Mouse (Mus musculus): ENCODE results near the gene Zfp422. TPM values are rescaled to one million over a fixed set of nuclear protein-coding genes. Genes with fewer than 3 reads are reported as not detected.

Gene Zfp422
- total and polyA plus RNA-seq, 3 experiments, result 11.9 to 33.4 (median 33.2) TPM

DNA sequence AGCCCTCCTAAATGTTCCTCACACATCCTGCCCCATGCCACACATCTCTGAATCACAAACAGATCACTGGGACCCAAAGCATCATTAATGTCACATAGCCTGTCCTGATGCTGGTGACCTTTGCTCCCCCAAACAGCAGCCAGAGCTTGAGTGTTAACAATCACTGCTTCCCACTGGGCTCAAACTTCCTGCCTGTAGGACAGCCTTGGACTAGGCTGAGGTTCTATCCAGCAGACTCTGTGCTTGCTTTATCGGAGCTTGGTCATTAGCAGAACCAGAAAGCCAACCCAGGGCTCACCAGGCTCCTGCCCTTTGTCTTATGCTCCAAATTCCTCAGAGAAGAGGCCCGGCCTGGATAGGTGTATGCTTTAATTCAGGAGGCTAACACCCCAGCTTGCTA, 10.1 kb upstream of the Zfp422 start:
- H3K4me3 ChIP-seq (replicated peaks in 1 of 3; ENCODE audit: low read depth in 2 of 3, low read length in 2 of 3, poor library complexity in 1 of 3), result no peak overlapping the region
- dilution Hi-C loops (cut with MboI; ENCODE audit: extremely low pct_ligation_motif_present, extremely low pct_unique_long_range_greater_than_20kb, low sequenced_read_pairs), result no loop called here
- H3K4me2 ChIP-seq (ENCODE audit: insufficient read depth, low read depth, poor library complexity, severe bottlenecking), result no peak overlapping the region
- in situ Hi-C loops (cut with MboI; ENCODE audit: low pct_ligation_motif_present, low pct_unique_long_range_greater_than_20kb, low sequenced_read_pairs), result no loop called here
- H3K9ac ChIP-seq (ENCODE audit: insufficient read depth, low read depth), result no peak overlapping the region
- H3K9me3 ChIP-seq (replicated peaks; ENCODE audit: low read length), result no peaks in the 10 kb centered on the region
- no peaks in the 10 kb centered on the region for H3K4me1 ChIP-seq (ENCODE audit: control insufficient read depth in 1 of 2, insufficient read depth in 2 of 2)
- H3K27me3 ChIP-seq (replicated peaks), result no peaks in the 10 kb centered on the region
- no peak for DNase-seq (ENCODE audit: extremely low read depth)
- no peak for TF ChIP-seq HCFC1 (IDR thresholded peaks at IDR 0.05; ENCODE audit: low read depth, low read length)
- no peak for TF ChIP-seq CTCF (conservative IDR thresholded peaks at IDR 0.05 in 1 of 2, IDR thresholded peaks at IDR 0.05 in 1 of 2; ENCODE audit: low read depth in 2 of 2, low read length in 2 of 2)
- TF ChIP-seq UBTF (IDR thresholded peaks at IDR 0.05; ENCODE audit: low read depth, low read length), result no peak
- no peak for TF ChIP-seq GABPA (IDR thresholded peaks at IDR 0.05; ENCODE audit: insufficient replicate concordance, low read depth, low read length)
- no peak for TF ChIP-seq USF1 (IDR thresholded peaks at IDR 0.05; ENCODE audit: low read depth, low read length)
- no peak for TF ChIP-seq POLR2A (IDR thresholded peaks at IDR 0.05; ENCODE audit: low read depth, low read length)
- no peak for TF ChIP-seq USF2 (conservative IDR thresholded peaks at IDR 0.05; ENCODE audit: low read depth, low read length)
- TF ChIP-seq IRF4 (IDR thresholded peaks at IDR 0.05; ENCODE audit: low read depth, low read length), result no peak
- no peak for TF ChIP-seq MAZ (IDR thresholded peaks at IDR 0.05; ENCODE audit: low read depth, low read length)
- TF ChIP-seq EP300 (IDR thresholded peaks at IDR 0.05; ENCODE audit: low read length), result no peak
- TF ChIP-seq RAD21 (IDR thresholded peaks at IDR 0.05; ENCODE audit: low read depth, low read length), result no peak
- TF ChIP-seq JUN (IDR thresholded peaks at IDR 0.05; ENCODE audit: insufficient read depth, low read depth, low read length), result no peak
- TF ChIP-seq MAX (IDR thresholded peaks at IDR 0.05; ENCODE audit: low read length), result no peak
- no peak for TF ChIP-seq CHD1 (IDR thresholded peaks at IDR 0.05; ENCODE audit: low read depth, low read length)
- TF ChIP-seq POLR2AphosphoS2 (IDR thresholded peaks at IDR 0.05; ENCODE audit: low read depth, low read length), result no peak
- no peak for TF ChIP-seq TCF12 (IDR thresholded peaks at IDR 0.05; ENCODE audit: low read depth, low read length)
- TF ChIP-seq ZC3H11A (IDR thresholded peaks at IDR 0.05; ENCODE audit: low read depth, low read length), result no peak
- TF ChIP-seq MYC (IDR thresholded peaks at IDR 0.05; ENCODE audit: low read depth, low read length), result no peak
- no peak for TF ChIP-seq TBP (conservative IDR thresholded peaks at IDR 0.05; ENCODE audit: low read depth, low read length)
- TF ChIP-seq CHD2 (IDR thresholded peaks at IDR 0.05; ENCODE audit: low read length), result no peak
- H3K27ac ChIP-seq (ENCODE audit: insufficient read depth, low read depth), result no peak overlapping the region
- peaks cover 91 to 100% of the 10 kb centered on the region in 2 experiments for H3K36me3 ChIP-seq (replicated peaks in 1 of 2; ENCODE audit: control insufficient read depth in 1 of 2, insufficient read depth in 1 of 2, low read length in 1 of 2)
- H3K79me2 ChIP-seq (replicated peaks; ENCODE audit: control insufficient read depth, extremely low read depth, insufficient read depth, poor library complexity, severe bottlenecking), result no peaks in the 10 kb centered on the region

DNA sequence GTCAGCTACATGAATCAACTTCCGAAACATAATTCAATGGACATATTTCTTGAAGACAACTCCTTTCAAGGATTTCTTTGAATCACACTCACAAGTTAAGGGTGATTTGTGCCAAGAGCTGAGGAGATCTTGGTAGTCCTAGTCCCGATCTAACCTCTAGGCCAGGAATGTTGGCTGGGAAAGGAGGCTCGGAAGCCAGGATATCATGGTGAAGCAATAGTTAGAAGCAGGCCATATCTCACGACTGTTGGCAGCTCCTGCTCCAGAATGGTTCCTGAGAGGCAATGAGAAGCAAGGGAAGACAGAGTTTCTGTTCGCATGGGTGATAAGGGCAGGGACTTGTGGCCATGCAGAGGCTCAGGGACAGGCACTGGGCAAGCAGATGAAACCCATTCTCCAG, 8.7 kb upstream of the Zfp422 start:
- no peak for DNase-seq (ENCODE audit: extremely low read depth)
- H3K9me3 ChIP-seq (replicated peaks; ENCODE audit: low read length), result no peaks in the 10 kb centered on the region
- H3K79me2 ChIP-seq (replicated peaks; ENCODE audit: control insufficient read depth, extremely low read depth, insufficient read depth, poor library complexity, severe bottlenecking), result no peaks in the 10 kb centered on the region
- H3K27me3 ChIP-seq (replicated peaks), result no peaks in the 10 kb centered on the region
- in situ Hi-C loops (cut with MboI; ENCODE audit: low pct_ligation_motif_present, low pct_unique_long_range_greater_than_20kb, low sequenced_read_pairs), result no loop called here
- H3K4me3 ChIP-seq (replicated peaks in 1 of 3; ENCODE audit: low read depth in 2 of 3, low read length in 2 of 3, poor library complexity in 1 of 3), result no peak overlapping the region
- H3K27ac ChIP-seq (ENCODE audit: insufficient read depth, low read depth), result no peak overlapping the region
- H3K4me1 ChIP-seq (ENCODE audit: control insufficient read depth in 1 of 2, insufficient read depth in 2 of 2), result no peaks in the 10 kb centered on the region
- H3K36me3 ChIP-seq (replicated peaks in 1 of 2; ENCODE audit: control insufficient read depth in 1 of 2, insufficient read depth in 1 of 2, low read length in 1 of 2), result peaks cover 81 to 100% of the 10 kb centered on the region in 2 experiments
- TF ChIP-seq CTCF (conservative IDR thresholded peaks at IDR 0.05 in 1 of 2, IDR thresholded peaks at IDR 0.05 in 1 of 2; ENCODE audit: low read depth in 2 of 2, low read length in 2 of 2), result no peak
- no peak for TF ChIP-seq NRF1 (IDR thresholded peaks at IDR 0.05; ENCODE audit: low read depth, low read length)
- TF ChIP-seq USF2 (conservative IDR thresholded peaks at IDR 0.05; ENCODE audit: low read depth, low read length), result no peak
- no peak for TF ChIP-seq ZKSCAN1 (IDR thresholded peaks at IDR 0.05; ENCODE audit: borderline replicate concordance, low read depth, low read length)
- TF ChIP-seq USF1 (IDR thresholded peaks at IDR 0.05; ENCODE audit: low read depth, low read length), result no peak
- no peak for TF ChIP-seq ZC3H11A (IDR thresholded peaks at IDR 0.05; ENCODE audit: low read depth, low read length)
- TF ChIP-seq EP300 (IDR thresholded peaks at IDR 0.05; ENCODE audit: low read length), result no peak
- no peak for TF ChIP-seq MAFK (IDR thresholded peaks at IDR 0.05; ENCODE audit: insufficient replicate concordance, low read length)
- TF ChIP-seq NELFE (IDR thresholded peaks at IDR 0.05; ENCODE audit: low read depth, low read length), result no peak
- TF ChIP-seq MEF2A (IDR thresholded peaks at IDR 0.05; ENCODE audit: borderline replicate concordance, low read depth, low read length), result no peak
- dilution Hi-C loops (cut with MboI; ENCODE audit: extremely low pct_ligation_motif_present, extremely low pct_unique_long_range_greater_than_20kb, low sequenced_read_pairs), result no loop called here
- H3K9ac ChIP-seq (ENCODE audit: insufficient read depth, low read depth), result no peak overlapping the region
- no peak overlapping the region for H3K4me2 ChIP-seq (ENCODE audit: insufficient read depth, low read depth, poor library complexity, severe bottlenecking)

All from CH12.LX (cell line).